Mouse (Mus musculus): Measurements from ENCODE around the gene Ap1g2.

DNA sequence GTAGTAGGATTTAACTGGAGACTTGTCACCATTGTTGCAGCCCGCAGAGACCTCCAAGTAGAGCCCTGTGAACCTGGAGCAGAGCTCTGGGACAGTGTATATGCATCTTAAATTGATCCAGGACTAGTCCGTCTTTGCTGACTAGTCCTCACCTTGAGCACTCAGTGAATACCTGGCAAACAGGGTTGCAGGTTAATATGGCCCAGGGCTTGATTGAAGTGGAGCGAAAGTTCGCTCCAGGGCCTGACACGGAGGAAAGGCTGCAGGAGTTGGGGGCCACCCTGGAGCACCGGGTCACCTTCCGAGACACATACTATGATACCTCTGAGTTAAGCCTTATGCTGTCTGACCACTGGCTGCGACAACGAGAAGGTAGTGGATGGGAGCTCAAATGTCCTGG, 11.1 kb downstream of the Ap1g2 start:
- no peak for TF ChIP-seq POLR2A (IDR thresholded peaks at IDR 0.05; ENCODE audit: low read depth, low read length)
- TF ChIP-seq CTCF (conservative IDR thresholded peaks at IDR 0.05; ENCODE audit: insufficient read depth, insufficient read length, low read depth, low read length) = no peak
